Mouse (Mus musculus) midbrain, embryonic 16.5 days (tissue): ENCODE data around the gene Vars2. TPM values are rescaled to one million over a fixed set of nuclear protein-coding genes. Genes with fewer than 3 reads are reported as not detected.

ENCODE experiments used
- ATAC-seq: fragments of 200-750 bp; cut with Nextera tagmentation; 2 replicates; pipeline ENCODE4 v1.8.0; 2017; ENCODE audit warnings: moderate TSS enrichment
- H3K27ac ChIP-seq: fragments of 300-500 bp; sonication (generic); 2 replicates; pipeline ENCODE4 v1.5.1; 2014; ENCODE audit warnings: mild to moderate bottlenecking, low read length, mixed read lengths
- H3K27me3 ChIP-seq: fragments of 300-500 bp; sonication (generic); 2 replicates; pipeline ENCODE4 v1.6.1; 2014; ENCODE audit warnings: low read depth, low read length, mixed read lengths; ENCODE audit not compliant: control insufficient read depth, insufficient read depth
- H3K36me3 ChIP-seq: fragments of 300-500 bp; sonication (generic); 2 replicates; pipeline ENCODE4 v1.6.1; 2014; ENCODE audit warnings: mild to moderate bottlenecking, low read length, moderate library complexity, mixed read lengths; ENCODE audit not compliant: control insufficient read depth, insufficient read depth
- H3K4me1 ChIP-seq: fragments of 300-500 bp; sonication (generic); 2 replicates; pipeline ENCODE4 v1.6.1; 2014; ENCODE audit warnings: mild to moderate bottlenecking, low read length, mixed read lengths; ENCODE audit not compliant: control insufficient read depth, insufficient read depth
- H3K4me2 ChIP-seq: fragments of 300-500 bp; sonication (generic); 2 replicates; pipeline ENCODE4 v1.6.1; 2014; ENCODE audit warnings: mild to moderate bottlenecking, low read length, mixed read lengths
- H3K4me3 ChIP-seq: fragments of 300-500 bp; sonication (generic); 2 replicates; pipeline ENCODE4 v1.5.1; 2014; ENCODE audit warnings: low read depth, mild to moderate bottlenecking, low read length, moderate library complexity, mixed read lengths
- H3K9ac ChIP-seq: fragments of 300-500 bp; sonication (generic); 2 replicates; pipeline ENCODE4 v1.6.1; 2014; ENCODE audit warnings: low read depth, low read length, mixed read lengths
- H3K9me3 ChIP-seq: fragments of 300-500 bp; sonication (generic); replicated peaks from 2 replicates; pipeline ENCODE4 v1.6.1; 2014; ENCODE audit warnings: mild to moderate bottlenecking, low read length, mixed read lengths; ENCODE audit not compliant: control insufficient read depth, poor library complexity, severe bottlenecking
- WGBS: fragments of 180-500 bp; shearing (Covaris S2); extraction: QIAGEN DNeasy Blood & Tissue Kit; methylation state at CpG from one replicate; pipeline ENCODE4 v1.1.7; 2014; 5-methylcytosine and 5-hydroxymethylcytosine counted together
- polyA plus RNA-seq: library from polyadenylated mRNA; unstranded; fragments of >200 nt; fragmentation: Nextera tagmentation; extraction: Ambion mirVana; gene quantifications from 2 replicates; pipeline ENCODE4 v1.2.1, GENCODE M21; 2015

The Vars2 gene
- polyA plus RNA-seq = 15.1 and 15.3 TPM in 2 replicates

DNA sequence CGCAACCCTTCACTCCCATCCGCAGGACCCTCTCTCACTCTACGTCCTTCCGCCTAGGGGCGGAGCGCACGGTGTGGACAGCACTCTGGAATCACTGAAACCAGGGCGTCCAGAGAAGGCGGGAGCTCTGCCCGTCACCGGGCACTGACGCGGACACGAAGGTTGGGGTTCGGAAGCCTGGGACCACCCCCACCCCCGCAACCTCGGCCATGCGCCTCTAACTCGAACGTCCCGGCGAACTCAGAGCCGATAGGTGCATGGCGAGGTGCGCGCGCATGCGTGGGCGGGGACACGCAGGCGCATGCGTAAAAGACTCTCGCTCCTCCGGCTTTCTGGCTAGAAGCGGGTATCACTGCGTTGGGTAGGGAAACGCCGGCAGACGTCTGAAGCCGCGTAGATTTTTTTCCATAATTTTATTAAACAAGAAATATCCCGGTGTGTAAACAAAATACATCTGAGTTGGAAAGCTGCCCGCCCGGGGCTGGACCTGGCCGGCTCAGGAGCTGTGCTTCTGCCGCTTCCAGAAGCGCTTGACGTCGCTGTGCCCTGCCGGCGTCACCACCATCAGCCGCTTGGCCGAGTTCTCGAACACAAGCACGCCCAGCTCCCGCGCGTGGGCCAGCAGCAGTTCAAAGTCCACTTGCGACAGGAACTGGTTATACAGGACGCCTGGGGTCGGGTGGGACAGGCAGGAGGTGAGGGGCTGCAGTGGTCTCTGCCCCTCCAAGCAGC is at the start of gene Vars2:
Gene Vars2, minus strand, starts transcription at position 259 of the 732 bp plus-strand sequence.
- under 1% methylated on average over 61 of the region's 61 CpGs for WGBS
- Histone ChIP-seq H3K9me3 (no peaks in the 10 kb centered on the region), H3K27ac (peak within 1 kb of the TSS; percentile 87), H3K4me3 (peak within 1 kb of the TSS; percentile 55), H3K27me3 (no peaks in the 10 kb centered on the region), H3K4me2 (peak within 1 kb of the TSS; percentile 81), H3K9ac (peak within 1 kb of the TSS; percentile 86), H3K36me3 (0 out of 2 replicates have a peak, but pooled peaks cover 3% of the 10 kb centered on the region), H3K4me1 (peaks cover 12% of the 10 kb centered on the region)
- peak; percentile 91 for ATAC-seq

DNA sequence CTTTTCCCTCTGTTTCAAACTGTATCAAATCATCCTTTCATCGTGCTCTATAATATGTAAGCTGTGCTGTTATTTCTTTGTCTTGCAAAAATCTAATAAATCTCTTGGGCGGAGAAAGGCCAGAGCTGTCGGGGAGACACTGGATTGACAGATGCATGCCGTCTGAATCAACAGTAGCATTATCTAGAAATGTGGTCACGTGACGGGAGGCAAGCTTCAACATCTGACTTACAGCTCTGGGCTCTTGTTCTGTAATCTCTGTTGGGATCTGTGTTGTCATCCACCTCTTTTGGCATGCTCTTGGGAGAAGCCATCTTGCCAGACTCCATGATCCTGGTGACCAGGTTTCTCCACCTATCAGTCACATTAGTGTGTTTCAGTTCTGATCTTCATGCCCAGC is 49.7 kb upstream of the Vars2 start:
- no peaks in the 10 kb centered on the region for H3K27me3 ChIP-seq
- peaks cover 4% of the 10 kb centered on the region; the same call in 1 of the 2 replicates for H3K4me1 ChIP-seq
- ATAC-seq = no peak
- H3K36me3 ChIP-seq = no peaks in the 10 kb centered on the region
- no peak overlapping the region for H3K27ac ChIP-seq
- H3K9ac ChIP-seq = no peak overlapping the region
- no peaks in the 10 kb centered on the region for H3K9me3 ChIP-seq
- H3K4me3 ChIP-seq = no peak overlapping the region
- WGBS = 90% methylated on average over 6 of the region's 6 CpGs
- H3K4me2 ChIP-seq = no peak overlapping the region

DNA sequence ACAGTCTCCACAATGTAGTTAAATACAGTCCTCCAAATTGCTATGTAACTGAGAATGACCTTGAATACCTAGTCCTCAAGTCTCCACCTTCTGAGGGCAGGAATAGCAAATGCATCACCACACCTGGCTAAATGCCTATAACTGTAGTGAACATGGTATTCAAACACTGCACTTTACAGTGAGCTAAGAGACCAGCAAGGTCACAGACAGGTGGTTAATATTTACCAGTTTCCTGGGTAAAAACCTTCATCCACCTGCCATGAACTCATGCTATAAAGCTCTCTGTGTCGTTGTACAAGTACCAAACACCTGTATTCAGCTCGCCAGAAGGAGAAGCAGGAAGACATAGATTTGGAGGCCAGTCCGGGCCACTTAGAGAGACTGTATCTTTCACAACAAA is 48.7 kb upstream of the Vars2 start:
- Histone ChIP-seq H3K9me3 (no peaks in the 10 kb centered on the region), H3K27ac (no peak overlapping the region), H3K36me3 (no peaks in the 10 kb centered on the region), H3K27me3 (no peaks in the 10 kb centered on the region), H3K4me1 (peaks cover 4% of the 10 kb centered on the region; the same call in 1 of the 2 replicates), H3K4me2 (no peak overlapping the region), H3K4me3 (no peak overlapping the region), H3K9ac (no peak overlapping the region)
- 89% methylated on average over 3 of the region's 3 CpGs for WGBS
- ATAC-seq = no peak

DNA sequence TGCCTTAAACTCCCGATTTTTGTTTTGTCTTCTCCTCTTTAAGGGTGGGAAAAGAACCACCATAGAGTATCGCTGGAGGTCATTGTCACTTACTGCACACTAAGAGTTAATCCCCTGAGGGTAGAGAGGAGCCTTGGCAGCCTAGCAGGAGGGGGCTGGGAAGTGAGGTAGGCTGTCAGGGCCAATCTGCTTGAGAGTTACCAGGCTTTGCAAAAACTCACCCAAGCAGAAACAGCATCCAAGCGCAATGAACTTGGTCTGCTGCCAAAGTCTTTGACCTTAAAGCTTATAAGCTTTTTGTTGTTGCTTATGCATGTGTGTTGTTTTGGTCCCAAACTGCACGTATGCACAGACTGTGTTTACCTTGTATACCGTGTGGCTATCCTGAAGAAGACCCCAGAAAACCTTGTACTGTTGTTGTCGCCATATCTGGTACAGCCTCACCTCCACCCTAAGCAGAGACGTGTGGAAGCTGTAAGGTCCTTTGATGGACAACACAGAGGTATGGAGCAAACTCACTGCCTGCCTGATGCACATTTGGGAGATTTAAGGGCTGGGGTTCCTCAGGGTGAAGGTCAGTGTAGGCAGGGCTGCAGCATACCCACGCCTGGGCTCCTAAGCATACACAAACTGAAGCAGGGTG is 43.4 kb upstream of the Vars2 start:
- WGBS = 19% methylated on average over 8 of the region's 8 CpGs
- no peak overlapping the region for H3K9ac ChIP-seq
- 0 out of 2 replicates have a peak overlapping the region, but pooled peaks have one; percentile 18 for H3K27ac ChIP-seq
- H3K36me3 ChIP-seq = no peaks in the 10 kb centered on the region
- ATAC-seq = 0 out of 2 replicates have a peak, but pooled peaks have one; percentile 28
- H3K4me2 ChIP-seq = no peak overlapping the region
- no peaks in the 10 kb centered on the region for H3K9me3 ChIP-seq
- no peak overlapping the region for H3K4me3 ChIP-seq
- H3K27me3 ChIP-seq = no peaks in the 10 kb centered on the region
- H3K4me1 ChIP-seq = peaks cover 7% of the 10 kb centered on the region; the same call in 1 of the 2 replicates

DNA sequence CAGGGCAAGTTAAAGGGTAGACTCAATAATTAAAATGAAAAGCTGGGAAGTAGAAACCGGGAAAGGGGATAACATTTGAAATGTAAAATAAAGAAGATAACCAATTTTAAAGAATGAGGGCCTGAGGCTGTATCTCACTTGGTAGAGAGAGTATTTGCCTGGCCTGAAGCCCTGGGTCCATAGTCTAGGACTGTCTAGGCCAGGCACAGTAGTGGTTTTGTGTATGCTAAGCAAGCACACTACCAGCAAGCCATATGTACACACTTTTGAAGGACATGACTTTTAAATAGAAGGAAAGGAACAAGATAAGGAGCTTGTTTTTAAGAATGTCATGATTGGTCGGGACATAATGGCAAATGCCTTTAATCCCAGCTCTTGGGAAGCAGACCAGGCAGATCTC is 41.2 kb upstream of the Vars2 start:
- H3K27me3 ChIP-seq = no peaks in the 10 kb centered on the region
- H3K27ac ChIP-seq = no peak overlapping the region
- H3K4me1 ChIP-seq = peaks cover 17% of the 10 kb centered on the region
- WGBS = 77% methylated on average over 2 of the region's 2 CpGs
- H3K36me3 ChIP-seq = no peaks in the 10 kb centered on the region
- ATAC-seq = no peak
- H3K9me3 ChIP-seq = no peaks in the 10 kb centered on the region
- H3K9ac ChIP-seq = no peak overlapping the region
- no peak overlapping the region for H3K4me3 ChIP-seq
- H3K4me2 ChIP-seq = no peak overlapping the region

DNA sequence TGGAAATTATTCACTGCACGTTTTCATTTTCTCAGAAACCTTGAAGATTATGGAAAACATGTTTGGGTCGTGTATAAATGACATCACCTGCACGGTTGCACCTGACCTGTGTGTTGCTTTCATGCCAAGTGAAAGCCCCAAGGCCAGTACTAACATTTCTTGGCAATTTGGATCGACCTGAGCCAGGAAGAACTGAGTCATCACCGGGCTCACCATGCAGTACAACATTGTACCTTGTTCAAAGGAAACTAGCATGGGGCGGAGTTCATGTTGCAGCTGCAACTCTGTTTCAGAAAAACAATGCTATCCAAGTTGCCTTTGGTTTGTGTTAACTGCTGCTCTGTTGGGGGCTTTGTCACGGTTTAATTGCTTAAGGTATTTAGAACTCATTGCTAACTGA is 40.5 kb upstream of the Vars2 start:
- Histone ChIP-seq H3K9ac (no peak overlapping the region), H3K9me3 (no peaks in the 10 kb centered on the region), H3K27ac (no peak overlapping the region), H3K4me2 (no peak overlapping the region), H3K36me3 (no peaks in the 10 kb centered on the region), H3K27me3 (no peaks in the 10 kb centered on the region), H3K4me1 (peaks cover 21% of the 10 kb centered on the region), H3K4me3 (no peak overlapping the region)
- WGBS = 62% methylated on average over 7 of the region's 7 CpGs
- no peak for ATAC-seq

DNA sequence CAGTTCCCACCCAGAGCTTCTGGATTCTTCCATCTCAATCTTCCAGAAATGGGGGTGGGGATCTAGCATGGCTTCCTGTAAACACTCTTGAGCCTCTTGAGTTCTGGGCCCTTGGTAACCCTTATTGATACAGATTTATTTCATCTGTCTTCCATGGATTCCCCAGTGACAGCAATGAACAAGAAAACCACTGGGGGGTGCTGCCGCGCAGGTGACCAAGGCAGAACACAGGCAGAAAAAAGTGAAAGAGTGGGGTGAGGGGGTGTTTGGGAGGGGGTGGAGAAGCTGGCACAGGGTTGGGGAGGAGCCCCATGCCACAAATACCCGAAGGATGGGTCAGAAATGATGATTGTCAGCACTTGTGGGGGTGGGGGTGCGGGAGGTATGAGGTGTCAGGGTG is 38.4 kb upstream of the Vars2 start:
- no peak overlapping the region for H3K4me3 ChIP-seq
- no peak overlapping the region for H3K27ac ChIP-seq
- no peak for ATAC-seq
- WGBS = 26% methylated on average over 4 of the region's 4 CpGs
- peaks cover 26% of the 10 kb centered on the region for H3K4me1 ChIP-seq
- H3K36me3 ChIP-seq = no peaks in the 10 kb centered on the region
- no peaks in the 10 kb centered on the region for H3K27me3 ChIP-seq
- H3K9me3 ChIP-seq = no peaks in the 10 kb centered on the region
- H3K4me2 ChIP-seq = no peak overlapping the region
- no peak overlapping the region for H3K9ac ChIP-seq

DNA sequence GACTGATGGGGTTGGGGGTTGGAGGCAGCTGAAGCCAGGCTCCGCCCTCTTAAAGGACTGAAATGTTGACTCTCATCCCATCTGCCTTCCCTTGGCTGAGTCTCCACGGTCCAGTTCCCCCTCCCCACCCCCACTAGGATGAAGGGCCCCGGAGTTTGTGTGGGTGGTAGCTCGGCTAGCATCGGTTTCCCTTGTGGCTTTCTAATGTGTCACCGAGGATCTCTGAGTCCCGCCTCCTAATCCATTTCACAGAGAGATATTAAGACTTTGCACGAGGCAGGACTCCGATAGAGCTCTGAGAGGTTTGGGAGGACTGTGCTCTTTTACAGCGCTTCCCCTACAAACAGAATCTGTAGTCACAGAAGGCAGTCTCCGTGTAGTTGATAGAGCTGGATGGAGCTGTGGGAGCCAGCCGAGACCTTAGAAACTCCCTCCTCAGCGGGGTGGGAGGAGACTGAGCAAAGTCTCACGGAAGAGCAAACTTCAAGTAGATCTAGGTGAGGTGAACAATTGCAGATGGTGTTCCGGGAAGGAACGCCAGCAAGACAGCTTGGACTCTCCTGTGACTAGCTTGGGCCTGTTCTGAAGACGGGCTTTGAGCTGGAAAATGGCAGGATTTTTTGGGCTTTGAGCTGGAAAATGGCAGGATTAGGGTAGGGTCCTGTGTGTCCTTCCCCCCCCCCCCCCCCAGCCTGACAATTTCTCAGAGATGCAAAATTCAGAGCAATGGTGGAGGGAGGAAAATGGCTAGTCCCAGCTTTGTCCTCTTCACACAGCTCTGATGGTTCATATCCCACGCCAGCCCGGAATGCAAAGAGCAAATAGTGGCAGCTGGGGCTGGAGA is 37.5 kb upstream of the Vars2 start, which contains the start of gene Ddr1:
Gene Ddr1, minus strand, starts transcription at position 1 of the 844 bp plus-strand sequence.
- H3K4me3 ChIP-seq = peak within 1 kb of the TSS; percentile 47
- no peaks in the 10 kb centered on the region for H3K9me3 ChIP-seq
- 4% methylated on average over 19 of the region's 19 CpGs for WGBS
- H3K27me3 ChIP-seq = no peaks in the 10 kb centered on the region
- H3K36me3 ChIP-seq = no peaks in the 10 kb centered on the region
- peak within 1 kb of the TSS; percentile 78 for H3K9ac ChIP-seq
- H3K4me2 ChIP-seq = peak within 1 kb of the TSS; percentile 69
- H3K27ac ChIP-seq = peak within 1 kb of the TSS; percentile 98
- H3K4me1 ChIP-seq = peaks cover 23% of the 10 kb centered on the region
- ATAC-seq = peak; percentile 25; the same call in 1 of the 2 replicates
